Mouse (Mus musculus) ES-Bruce4 (cell line): ENCODE data around the gene Grb14.

ENCODE experiments used
- CTCF ChIP-seq: IDR thresholded peaks from one replicate; pipeline ENCODE4 v1.8.1; 2011; ENCODE audit warnings: low read depth, low read length
- EP300 ChIP-seq: IDR thresholded peaks from 2 replicates; pipeline ENCODE4 v1.6.1; 2011; ENCODE audit warnings: low read depth, low read length; ENCODE audit not compliant: insufficient read depth
- POLR2A ChIP-seq: IDR thresholded peaks from one replicate; pipeline ENCODE4 v1.8.1; 2011; ENCODE audit warnings: low read length; ENCODE audit not compliant: insufficient read depth

DNA sequence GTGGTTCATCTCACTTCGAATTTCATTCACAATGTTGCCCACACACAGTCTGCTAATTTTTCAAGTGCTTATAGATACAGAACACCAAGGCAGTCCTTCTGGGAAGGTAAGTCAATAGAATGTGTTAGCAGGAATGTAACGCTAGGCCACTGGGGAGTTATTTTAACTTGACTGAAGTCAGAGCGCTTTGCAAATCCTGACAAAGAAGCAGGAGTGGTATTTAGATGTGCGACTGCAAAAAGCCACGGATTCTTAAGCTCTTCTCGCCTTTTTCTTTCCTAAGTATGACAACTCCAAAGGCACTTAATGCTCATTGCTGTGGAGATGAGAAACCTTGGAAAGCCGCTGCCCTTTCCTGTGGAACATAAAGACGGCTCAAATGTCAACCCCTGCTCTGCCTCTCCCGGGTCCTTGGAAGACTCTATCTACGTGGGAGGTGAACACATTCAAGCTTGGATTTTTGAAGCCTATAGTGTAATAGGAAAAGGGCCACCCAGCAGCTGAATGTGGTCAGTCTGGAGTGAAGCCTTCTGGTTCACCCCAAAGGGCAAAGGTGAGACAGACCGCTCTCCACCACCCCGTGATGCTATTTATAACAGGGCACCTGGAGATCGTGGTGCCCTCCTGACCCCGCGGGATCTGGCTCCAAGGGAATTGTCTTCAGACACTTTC, 3.0 kb downstream of the Grb14 start:
- TF ChIP-seq CTCF (no peak), POLR2A (no peak), EP300 (no peak)
